Mouse (Mus musculus) testis, adult 2 months (tissue): ENCODE measurements around the gene Pcdh9. TPM values are rescaled to one million over a fixed set of nuclear protein-coding genes. Genes with fewer than 3 reads are reported as not detected.

ENCODE experiments used
- H3K27ac ChIP-seq: fragments of 200-500 bp; 2 replicates; pipeline ENCODE4 v1.5.1; 2012; ENCODE audit warnings: low read depth, low read length; ENCODE audit not compliant: control insufficient read depth, insufficient read depth
- H3K27me3 ChIP-seq: fragments of 200-500 bp; 2 replicates; pipeline ENCODE4 v1.6.1; 2012; ENCODE audit warnings: mild to moderate bottlenecking, low read length, moderate library complexity; ENCODE audit not compliant: control insufficient read depth, insufficient read depth
- H3K36me3 ChIP-seq: fragments of 200-500 bp; 2 replicates; pipeline ENCODE4 v1.6.1; 2012; ENCODE audit warnings: mild to moderate bottlenecking, low read length; ENCODE audit not compliant: control insufficient read depth, insufficient read depth
- H3K4me1 ChIP-seq: fragments of 200-500 bp; 2 replicates; pipeline ENCODE4 v1.6.1; 2012; ENCODE audit warnings: low read length; ENCODE audit not compliant: control insufficient read depth, insufficient read depth
- H3K4me3 ChIP-seq: fragments of 200-500 bp; 2 replicates; pipeline ENCODE4 v1.5.1; 2012; ENCODE audit warnings: low read depth, mild to moderate bottlenecking, low read length, moderate library complexity, mixed read lengths; ENCODE audit not compliant: control insufficient read depth
- CTCF ChIP-seq: fragments of 200-500 bp; IDR thresholded peaks from 2 replicates; pipeline ENCODE4 v1.5.1; 2012; ENCODE audit warnings: low read depth, mild to moderate bottlenecking, inconsistent platforms, low read length, moderate library complexity; ENCODE audit not compliant: control insufficient read depth, insufficient read depth, insufficient replicate concordance
- POLR2A ChIP-seq: fragments of 200-500 bp; IDR thresholded peaks from 2 replicates; pipeline ENCODE4 v1.6.1; 2012; ENCODE audit warnings: low read depth, mild to moderate bottlenecking, inconsistent platforms, low read length, moderate library complexity; ENCODE audit not compliant: control insufficient read depth
- polyA plus RNA-seq: library from polyadenylated mRNA; depleted of rRNA; stranded (reverse); fragments of >200 nt; gene quantifications from 2 replicates; pipeline ENCODE4 v1.2.3, GENCODE M21; 2012

Gene Pcdh9
- polyA plus RNA-seq, 1 experiment: 0.78 TPM

DNA sequence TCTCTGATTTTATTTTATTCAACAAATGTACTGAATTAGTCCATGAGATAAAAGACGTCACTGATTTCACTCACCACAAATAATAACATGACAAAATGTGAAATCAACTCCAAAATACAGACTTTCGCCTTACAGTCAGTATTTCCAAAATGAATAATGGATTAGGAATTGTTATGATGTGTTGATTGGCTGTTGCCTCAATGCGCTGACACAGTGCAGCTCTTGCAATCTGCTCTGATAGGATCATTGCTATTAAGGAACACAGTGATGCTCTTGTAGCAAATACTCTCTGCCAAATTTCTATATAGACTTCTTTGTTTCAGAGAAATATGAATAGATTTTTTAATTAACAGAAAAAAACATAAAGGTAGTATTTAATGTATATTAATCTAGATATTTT is 373.8 kb downstream of the Pcdh9 start:
- Histone ChIP-seq H3K36me3 (no peaks in the 10 kb centered on the region), H3K27me3 (no peaks in the 10 kb centered on the region), H3K4me3 (no peak overlapping the region), H3K27ac (no peak overlapping the region), H3K4me1 (no peaks in the 10 kb centered on the region)
- no peak for TF ChIP-seq POLR2A
- TF ChIP-seq CTCF: no peak

DNA sequence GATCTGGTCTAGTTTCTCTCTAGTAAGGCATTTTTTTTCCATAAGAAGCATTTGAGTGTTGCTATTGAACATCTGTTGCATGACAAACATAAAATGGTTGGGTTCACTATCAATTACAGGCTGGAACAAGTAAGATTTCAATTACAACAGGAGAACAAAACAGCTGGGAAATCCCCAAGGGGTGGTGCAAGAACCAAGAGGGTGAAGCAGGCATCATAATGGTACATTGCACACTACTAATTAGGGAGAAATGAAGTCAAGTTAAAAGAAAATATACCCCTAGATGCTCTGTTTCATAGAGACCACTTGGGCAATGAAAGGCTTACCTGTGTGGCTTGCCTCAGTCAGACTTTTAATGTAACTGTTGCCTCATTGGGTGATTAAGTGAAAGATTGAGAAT is 384.4 kb downstream of the Pcdh9 start:
- Histone ChIP-seq H3K4me3 (no peak overlapping the region), H3K4me1 (no peaks in the 10 kb centered on the region), H3K27me3 (no peaks in the 10 kb centered on the region), H3K36me3 (no peaks in the 10 kb centered on the region), H3K27ac (no peak overlapping the region)
- TF ChIP-seq CTCF (no peak), POLR2A (no peak)

DNA sequence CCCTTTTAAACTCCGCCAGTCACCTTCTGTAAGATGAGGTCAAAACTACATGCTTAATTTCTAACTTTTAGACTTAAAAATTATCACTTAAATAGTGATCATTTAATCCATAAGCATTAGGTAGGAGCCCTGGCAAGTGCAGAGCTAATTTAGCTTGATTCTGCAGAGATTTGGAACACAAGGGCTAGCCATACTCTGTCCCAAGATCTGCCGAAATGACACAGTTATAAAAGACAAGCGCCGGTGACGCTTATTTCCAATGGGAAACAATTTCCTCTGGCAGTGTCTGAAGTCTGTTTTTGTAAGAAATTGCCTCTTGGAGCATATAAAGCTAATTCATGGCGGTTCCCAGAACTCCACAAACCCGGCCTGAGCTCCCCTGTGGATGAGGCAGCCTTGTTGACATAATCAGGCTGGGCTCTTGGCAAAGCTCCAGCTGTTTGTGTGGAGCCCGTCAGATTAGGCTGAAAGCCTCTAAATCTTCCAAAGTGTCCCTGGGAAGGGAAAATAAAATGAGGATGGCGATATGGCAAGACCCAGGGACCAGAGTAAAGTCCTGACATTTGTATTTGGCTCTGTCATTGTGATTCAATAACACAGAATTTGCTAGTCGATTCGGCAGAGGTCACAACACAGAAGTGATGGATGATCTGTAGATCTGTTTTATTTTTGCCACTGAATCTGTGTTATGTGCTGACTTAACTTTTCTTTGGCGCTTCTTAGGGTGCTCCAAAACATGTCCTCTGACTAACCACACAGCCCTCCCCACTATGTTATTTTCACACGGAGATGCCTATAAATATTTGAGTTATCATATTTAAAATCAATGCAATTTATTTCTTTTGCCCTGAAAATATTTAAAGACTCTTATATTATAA is 391.4 kb downstream of the Pcdh9 start:
- Histone ChIP-seq H3K4me1 (no peaks in the 10 kb centered on the region), H3K27me3 (no peaks in the 10 kb centered on the region), H3K4me3 (no peak overlapping the region), H3K36me3 (no peaks in the 10 kb centered on the region), H3K27ac (no peak overlapping the region)
- TF ChIP-seq POLR2A: no peak
- TF ChIP-seq CTCF: no peak

DNA sequence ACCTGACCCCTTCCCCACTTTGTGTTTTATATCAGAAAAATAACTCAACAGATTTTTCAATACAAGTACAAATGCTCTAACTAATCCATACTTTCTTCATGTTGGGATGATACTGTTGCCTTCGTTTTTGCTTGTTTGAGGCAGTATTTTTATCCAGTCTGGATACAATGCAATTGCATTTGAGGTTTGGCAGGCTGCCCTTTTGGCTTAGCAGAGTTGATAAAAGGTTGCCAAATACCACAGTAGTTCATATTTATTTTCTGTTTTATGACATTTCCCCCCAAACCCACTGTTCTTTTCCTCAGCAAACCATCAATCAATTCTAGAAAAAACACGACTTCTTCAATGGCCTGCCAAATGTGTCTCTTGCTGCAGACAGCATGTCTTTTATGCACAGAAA is 415.5 kb downstream of the Pcdh9 start:
- no peaks in the 10 kb centered on the region for H3K4me1 ChIP-seq
- no peak for TF ChIP-seq POLR2A
- TF ChIP-seq CTCF: no peak

DNA sequence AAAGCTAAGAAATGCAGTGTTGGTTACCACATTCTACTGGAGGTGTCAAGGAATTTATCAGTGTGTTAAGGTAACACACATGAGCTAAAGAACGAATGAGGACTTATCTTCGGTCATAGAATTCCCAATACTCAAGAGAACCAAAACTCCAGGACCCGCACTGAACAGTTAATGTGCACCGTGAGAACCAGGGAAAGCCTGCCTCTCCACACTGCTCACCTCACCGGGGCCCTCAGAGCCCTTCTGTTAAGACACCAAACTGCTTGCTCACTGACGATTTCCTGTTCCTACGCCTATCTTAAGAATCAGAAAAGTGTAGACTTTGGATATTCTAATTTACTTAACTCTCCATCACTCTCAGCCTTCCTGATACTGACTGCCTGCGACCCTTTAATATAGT is 418.0 kb downstream of the Pcdh9 start:
- Histone ChIP-seq H3K27me3 (no peaks in the 10 kb centered on the region), H3K4me3 (no peak overlapping the region), H3K4me1 (no peaks in the 10 kb centered on the region), H3K36me3 (no peaks in the 10 kb centered on the region), H3K27ac (no peak overlapping the region)
- TF ChIP-seq CTCF (no peak), POLR2A (no peak)

More for the DNA sequence above, 415.5 kb downstream of the Pcdh9 start:
- Histone ChIP-seq H3K27me3 (no peaks in the 10 kb centered on the region), H3K4me3 (no peak overlapping the region), H3K36me3 (no peaks in the 10 kb centered on the region), H3K27ac (no peak overlapping the region)

DNA sequence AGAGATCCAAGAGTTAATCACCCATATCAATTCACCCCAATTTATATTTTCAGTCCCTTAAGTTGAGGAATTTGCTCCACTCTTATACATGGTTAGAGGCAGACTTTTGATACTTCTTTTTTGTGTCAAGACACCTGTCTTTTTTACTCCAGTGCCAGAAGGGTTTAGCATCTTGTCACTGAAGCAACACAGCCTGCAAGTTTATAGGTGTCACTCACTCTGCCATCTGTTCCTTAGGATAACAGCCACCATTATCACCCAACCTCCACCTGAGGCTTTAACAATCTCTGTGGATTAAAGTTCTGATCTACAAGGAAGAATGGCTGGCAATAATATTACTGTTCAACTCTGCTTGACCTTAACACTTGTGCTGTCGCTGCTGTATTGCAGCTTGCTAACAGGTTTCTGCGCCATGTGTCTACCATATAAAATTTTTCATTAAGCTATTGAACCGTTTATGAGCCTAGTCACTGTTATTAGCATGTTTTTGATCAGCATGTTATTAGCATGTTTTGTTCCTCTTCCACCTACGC is 427.1 kb downstream of the Pcdh9 start:
- no peaks in the 10 kb centered on the region for H3K27me3 ChIP-seq
- no peaks in the 10 kb centered on the region for H3K4me1 ChIP-seq
- TF ChIP-seq CTCF: no peak
- TF ChIP-seq POLR2A: no peak
- no peak overlapping the region for H3K27ac ChIP-seq
- H3K36me3 ChIP-seq: no peaks in the 10 kb centered on the region
- no peak overlapping the region for H3K4me3 ChIP-seq

DNA sequence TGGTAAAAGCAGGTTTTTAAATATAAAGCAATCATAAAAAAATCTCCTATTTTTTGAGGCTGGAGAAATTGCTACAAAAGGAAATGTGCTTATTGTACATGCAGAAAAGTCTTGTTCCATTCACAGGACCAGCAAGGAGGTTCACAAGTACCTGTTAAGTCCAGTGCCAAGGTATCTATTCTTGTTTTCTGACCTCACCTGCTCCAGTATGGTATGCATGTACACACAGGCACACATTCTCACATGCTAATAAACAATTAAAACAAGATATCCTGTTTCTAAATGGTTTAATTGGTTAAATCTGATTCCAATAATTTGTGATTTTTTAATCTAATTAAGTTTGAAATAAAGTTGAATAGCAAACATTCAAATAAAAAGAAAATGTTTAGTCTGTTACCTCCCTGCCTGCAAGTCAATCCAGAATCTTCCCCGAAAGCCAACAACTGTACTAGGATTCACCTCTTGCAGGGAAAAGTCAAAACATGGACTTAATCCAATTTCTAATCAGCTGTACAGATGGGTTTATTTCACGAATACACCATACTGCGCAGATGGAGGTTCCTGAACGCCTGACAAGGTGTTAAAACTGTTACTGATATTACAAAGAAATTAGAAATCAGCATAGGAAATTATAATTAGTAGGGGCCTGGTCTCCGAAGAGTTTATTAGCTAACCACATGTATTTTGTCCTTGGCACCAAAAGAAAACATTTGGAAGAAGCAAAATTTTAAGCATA is 439.4 kb downstream of the Pcdh9 start:
- TF ChIP-seq CTCF: no peak
- TF ChIP-seq POLR2A: no peak
- Histone ChIP-seq H3K4me1 (no peaks in the 10 kb centered on the region), H3K27me3 (no peaks in the 10 kb centered on the region), H3K27ac (no peak overlapping the region), H3K4me3 (no peak overlapping the region), H3K36me3 (no peaks in the 10 kb centered on the region)
